Mouse (Mus musculus) lung, postnatal 0 days (tissue): ENCODE measurements around the gene Slc41a2. TPM values are rescaled to one million over a fixed set of nuclear protein-coding genes. Genes with fewer than 3 reads are reported as not detected.

Source experiments
- ATAC-seq: fragments of 200-750 bp; cut with Nextera tagmentation; 2 replicates; pipeline ENCODE4 v1.8.0; 2017; ENCODE audit warnings: moderate library complexity
- DNase-seq: peaks from one replicate; pipeline ENCODE4 v3.0.0-alpha.2; 2016; ENCODE audit warnings: low spot score
- H3K27ac ChIP-seq: fragments of 300-500 bp; sonication (generic); 2 replicates; pipeline ENCODE4 v1.5.1; 2014; ENCODE audit warnings: antibody characterized with exemption, mild to moderate bottlenecking, low read length, mixed read lengths
- H3K27me3 ChIP-seq: fragments of 300-500 bp; sonication (generic); replicated peaks from 2 replicates; pipeline ENCODE4 v1.6.1; 2014; ENCODE audit warnings: low read length, mixed read lengths; ENCODE audit not compliant: insufficient read depth
- H3K36me3 ChIP-seq: fragments of 300-500 bp; sonication (generic); 2 replicates; pipeline ENCODE4 v1.6.1; 2014; ENCODE audit warnings: low read length, mixed read lengths; ENCODE audit not compliant: insufficient read depth
- H3K4me1 ChIP-seq: fragments of 300-500 bp; sonication (generic); 2 replicates; pipeline ENCODE4 v1.6.1; 2014; ENCODE audit warnings: antibody characterized with exemption, low read depth, low read length, mixed read lengths; ENCODE audit not compliant: insufficient read depth
- H3K4me2 ChIP-seq: fragments of 300-500 bp; sonication (generic); replicated peaks from 2 replicates; pipeline ENCODE4 v1.6.1; 2014; ENCODE audit warnings: low read depth, mild to moderate bottlenecking, low read length, moderate library complexity, mixed read lengths
- H3K4me3 ChIP-seq: fragments of 300-500 bp; sonication (generic); 2 replicates; pipeline ENCODE4 v1.5.1; 2014; ENCODE audit warnings: low read depth, low read length
- H3K9ac ChIP-seq: fragments of 300-500 bp; sonication (generic); replicated peaks from 2 replicates; pipeline ENCODE4 v1.6.1; 2014; ENCODE audit warnings: low read depth, mild to moderate bottlenecking
- H3K9me3 ChIP-seq: fragments of 300-500 bp; sonication (generic); 2 replicates; pipeline ENCODE4 v1.6.1; 2016; ENCODE audit warnings: low read length, mixed read lengths
- CTCF ChIP-seq: IDR thresholded peaks from 2 replicates; pipeline ENCODE4 v1.5.1; 2016; ENCODE audit warnings: antibody characterized with exemption, mild to moderate bottlenecking
- EP300 ChIP-seq: IDR thresholded peaks from 2 replicates; pipeline ENCODE4 v1.6.1; 2016; ENCODE audit warnings: antibody characterized with exemption, mild to moderate bottlenecking, control low read depth
- WGBS: fragments of 180-500 bp; shearing (Covaris S2); extraction: QIAGEN DNeasy Blood & Tissue Kit; methylation state at CpG from one replicate; pipeline ENCODE4 v1.1.7; 2014; 5-methylcytosine and 5-hydroxymethylcytosine counted together
- polyA plus RNA-seq: library from polyadenylated mRNA; unstranded; fragments of >200 nt; fragmentation: Nextera tagmentation; extraction: Ambion mirVana; gene quantifications from 2 replicates; pipeline ENCODE4 v1.2.1, GENCODE M21; 2015

The Slc41a2 gene
- polyA plus RNA-seq, 1 experiment from 2014 or later = 1.2 TPM

DNA sequence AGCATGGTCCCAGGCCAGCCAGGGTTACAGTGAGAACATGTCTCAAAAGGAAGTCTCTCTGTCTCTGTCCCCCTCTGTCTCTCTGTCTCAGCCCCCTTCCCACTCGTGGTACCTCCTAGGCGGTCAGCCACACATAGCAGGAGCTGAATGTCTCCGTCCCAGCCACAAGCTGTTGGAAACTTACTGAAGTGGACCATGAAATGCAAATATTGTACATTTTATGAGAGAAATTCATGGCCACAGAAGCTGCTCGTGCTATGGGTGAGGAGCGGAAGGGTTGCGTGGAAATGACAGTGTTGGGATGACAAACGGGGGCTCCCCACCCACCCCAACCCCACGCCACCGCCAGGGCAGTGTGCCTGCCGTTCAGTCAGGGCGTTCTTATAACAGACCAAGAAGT, 5.1 kb downstream of the Slc41a2 start:
- Histone ChIP-seq H3K4me3 (no peak overlapping the region), H3K9ac (no peak overlapping the region), H3K36me3 (no peaks in the 10 kb centered on the region), H3K4me1 (no peaks in the 10 kb centered on the region), H3K27ac (no peak overlapping the region), H3K9me3 (no peaks in the 10 kb centered on the region), H3K4me2 (no peak overlapping the region), H3K27me3 (0 out of 2 replicates have a peak, but pooled peaks cover 5% of the 10 kb centered on the region)
- TF ChIP-seq CTCF (no peak), EP300 (no peak)
- no peak for DNase-seq
- WGBS = 69% methylated on average over 11 of the region's 11 CpGs
- no peak for ATAC-seq

DNA sequence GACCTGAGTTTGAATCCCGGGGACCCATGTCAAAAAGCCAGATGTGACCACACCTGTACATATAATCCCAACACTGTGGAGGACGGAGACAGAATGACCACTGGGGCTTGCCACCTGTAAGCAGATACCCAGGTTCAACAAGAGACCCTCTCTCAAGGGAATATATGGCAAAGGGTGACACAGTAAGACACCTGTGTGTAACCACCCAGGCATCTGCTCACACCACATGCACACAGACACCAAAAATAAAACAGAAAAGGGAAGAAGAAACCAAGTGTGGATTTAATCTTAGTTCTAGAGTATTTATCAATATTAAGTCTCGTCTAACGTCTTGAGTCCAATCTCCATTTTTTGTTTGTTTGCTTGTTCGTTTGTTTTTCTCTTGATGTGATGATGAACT, 5.9 kb downstream of the Slc41a2 start:
- H3K4me1 ChIP-seq = no peaks in the 10 kb centered on the region
- H3K4me3 ChIP-seq = no peak overlapping the region
- H3K4me2 ChIP-seq = no peak overlapping the region
- H3K9me3 ChIP-seq = no peaks in the 10 kb centered on the region
- no peak overlapping the region for H3K27ac ChIP-seq
- no peak for TF ChIP-seq EP300
- TF ChIP-seq CTCF = no peak
- H3K27me3 ChIP-seq = 0 out of 2 replicates have a peak, but pooled peaks cover under 1% of the 10 kb centered on the region
- WGBS = 82% methylated on average over 5 of the region's 5 CpGs
- no peak for DNase-seq
- no peak overlapping the region for H3K9ac ChIP-seq
- ATAC-seq = no peak
- no peaks in the 10 kb centered on the region for H3K36me3 ChIP-seq

- Histone ChIP-seq H3K27ac (no peak overlapping the region), H3K36me3 (no peaks in the 10 kb centered on the region), H3K4me2 (no peak overlapping the region), H3K27me3 (no peaks in the 10 kb centered on the region), H3K9me3 (no peaks in the 10 kb centered on the region), H3K4me3 (no peak overlapping the region), H3K9ac (no peak overlapping the region), H3K4me1 (no peaks in the 10 kb centered on the region)
- no peak for DNase-seq
- no peak for TF ChIP-seq EP300
- TF ChIP-seq CTCF = no peak
- no peak for ATAC-seq
- WGBS = 53% methylated on average over 6 of the region's 6 CpGs
Observed at GRCm38 (mm10) chr10:83330336-83330735, 7.3 kb downstream of the Slc41a2 start.

- Histone ChIP-seq H3K4me3 (no peak overlapping the region), H3K4me1 (no peaks in the 10 kb centered on the region), H3K9me3 (no peaks in the 10 kb centered on the region), H3K4me2 (no peak overlapping the region), H3K27ac (no peak overlapping the region), H3K9ac (no peak overlapping the region), H3K27me3 (no peaks in the 10 kb centered on the region), H3K36me3 (no peaks in the 10 kb centered on the region)
- ATAC-seq = peak; percentile 94
- TF ChIP-seq CTCF (no peak), EP300 (peak; percentile 73)
- WGBS = 64% methylated on average over 5 of the region's 5 CpGs
- DNase-seq = peak; percentile 74
Observed at GRCm38 (mm10) chr10:83328791-83329190, 8.9 kb downstream of the Slc41a2 start.

DNA sequence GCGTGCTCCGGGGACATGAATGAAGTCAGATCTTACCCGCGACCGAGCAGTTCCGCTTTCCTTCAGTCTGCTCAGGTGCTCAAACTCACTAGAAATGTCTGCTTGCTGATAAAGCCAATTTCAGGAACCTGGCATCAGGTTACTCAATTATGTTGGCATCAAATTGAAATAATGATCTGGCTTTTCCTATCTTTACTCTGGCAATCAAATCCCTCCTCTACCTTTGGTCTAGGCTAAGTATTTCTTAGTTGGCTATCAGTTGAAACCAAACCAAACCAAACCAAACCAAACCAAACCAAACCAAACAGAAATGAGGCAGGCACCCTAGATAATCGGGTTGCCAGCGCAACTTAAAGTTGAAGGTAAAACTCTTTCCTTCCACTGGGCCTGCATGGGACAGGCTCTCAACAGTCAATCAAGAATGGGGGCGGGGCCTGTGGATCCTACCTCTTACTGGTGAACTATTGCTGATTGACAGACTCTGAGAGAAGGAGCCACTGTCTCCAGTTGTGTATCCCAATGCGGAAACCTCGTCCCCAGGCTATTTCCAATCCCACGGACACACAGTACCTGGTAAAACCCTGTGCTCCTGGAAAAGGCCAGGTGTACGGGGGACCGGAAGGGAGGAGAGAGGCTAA, 10.9 kb downstream of the Slc41a2 start:
- H3K9me3 ChIP-seq = no peaks in the 10 kb centered on the region
- H3K36me3 ChIP-seq = no peaks in the 10 kb centered on the region
- 85% methylated on average over 14 of the region's 14 CpGs for WGBS
- H3K9ac ChIP-seq = no peak overlapping the region
- no peak overlapping the region for H3K4me2 ChIP-seq
- DNase-seq = no peak
- no peak for ATAC-seq
- H3K27me3 ChIP-seq = no peaks in the 10 kb centered on the region
- H3K4me3 ChIP-seq = no peak overlapping the region
- H3K4me1 ChIP-seq = no peaks in the 10 kb centered on the region
- no peak overlapping the region for H3K27ac ChIP-seq
- no peak for TF ChIP-seq EP300
- no peak for TF ChIP-seq CTCF

GRCm38 (mm10) chr10:83325903-83326302, 11.8 kb downstream of the Slc41a2 start:
- no peak for DNase-seq
- Histone ChIP-seq H3K27me3 (no peaks in the 10 kb centered on the region), H3K36me3 (no peaks in the 10 kb centered on the region), H3K9ac (no peak overlapping the region), H3K27ac (no peak overlapping the region), H3K4me1 (no peaks in the 10 kb centered on the region), H3K9me3 (no peaks in the 10 kb centered on the region), H3K4me2 (no peak overlapping the region), H3K4me3 (no peak overlapping the region)
- 89% methylated on average over 1 of the region's 1 CpGs for WGBS
- ATAC-seq = no peak
- TF ChIP-seq CTCF (no peak), EP300 (no peak)

GRCm38 (mm10) chr10:83324871-83325270, 12.8 kb downstream of the Slc41a2 start:
- ATAC-seq (no peak), DNase-seq (no peak)
- 64% methylated on average over 3 of the region's 3 CpGs for WGBS
- Histone ChIP-seq H3K27me3 (no peaks in the 10 kb centered on the region), H3K36me3 (no peaks in the 10 kb centered on the region), H3K27ac (no peak overlapping the region), H3K4me2 (no peak overlapping the region), H3K4me3 (no peak overlapping the region), H3K9ac (no peak overlapping the region), H3K9me3 (no peaks in the 10 kb centered on the region), H3K4me1 (no peaks in the 10 kb centered on the region)
- TF ChIP-seq EP300 (no peak), CTCF (no peak)
